20 mouse cellular contexts compared by ENCODE assay signal in the genomic region with DNA sequence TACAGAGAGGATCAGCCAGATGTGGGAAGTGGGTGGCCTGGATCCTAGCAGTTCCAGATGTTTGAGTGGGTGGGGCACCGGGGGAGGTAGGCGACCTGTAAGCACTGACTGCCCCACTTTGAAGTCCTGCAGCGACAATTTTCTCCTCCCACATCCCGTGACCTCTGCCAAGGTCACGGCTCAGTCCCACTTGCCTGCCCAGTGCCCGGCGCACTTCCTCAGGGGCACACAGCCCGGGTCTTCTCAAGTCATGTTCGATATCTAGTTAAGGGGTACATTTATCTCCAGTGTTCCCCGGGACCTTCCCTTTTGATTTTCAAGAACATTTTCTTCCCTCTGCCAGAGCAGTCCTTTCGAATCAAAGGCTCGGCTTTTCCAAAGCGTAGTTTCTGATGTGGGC. TPM values are rescaled to one million over a fixed set of nuclear protein-coding genes. Genes with fewer than 3 reads are reported as not detected.
DNase-seq lines count a peak whose midpoint lies in the region; ATAC-seq and TF ChIP-seq lines count a peak whose summit lies in the region.
"Had no signal": no experiment of that assay in that cellular context is flagged by ENCODE, and none has a peak within 500 bp of the region (broad histone marks: within the 10 kb centered on the region; RNA-seq: fewer than 3 reads in every experiment).

No protein-coding gene starts in this region.

- DNase-seq in heart, adult 9 months (ENCODE audit: low spot score in 2 of 2), result no peak
- DNase-seq in layer of hippocampus, adult 2 months (ENCODE audit: low spot score in 2 of 2), result no peak
- no peak for DNase-seq in layer of hippocampus, adult 18-20 months (ENCODE audit: low spot score in 2 of 2)
- DNase-seq in adrenal gland, postnatal 10 days, result peak; percentile 70
- no peak for DNase-seq in embryonic facial prominence, embryonic 14.5 days (ENCODE audit: low spot score)
- DNase-seq in thymus, postnatal 14 days, result no peak
- DNase-seq: B cell, adult 2 months; cerebellum, adult 11-12 months; cerebellum, postnatal 36 days; kidney, adult 9 months; lung, adult 2 months; lung, postnatal 36 days had no signal

- peaks cover 28% of the 10 kb centered on the region for H3K4me1 ChIP-seq in heart, embryonic 11.5 days (ENCODE audit: control insufficient read depth, insufficient read depth, low read length)
- 0 out of 2 replicates have a peak, but pooled peaks cover 4% of the 10 kb centered on the region for H3K4me1 ChIP-seq in embryonic facial prominence, embryonic 14.5 days (ENCODE audit: control insufficient read depth, insufficient read depth, low read length)

- no peak overlapping the region for H3K9ac ChIP-seq in heart, embryonic 11.5 days (ENCODE audit: low read depth, low read length)
- H3K9ac ChIP-seq in embryonic facial prominence, embryonic 14.5 days (ENCODE audit: low read depth, low read length), result peak overlapping the region; percentile 30; the same call in 1 of the 2 replicates

- H3K36me3 ChIP-seq in heart, embryonic 11.5 days (ENCODE audit: control insufficient read depth, insufficient read depth, low read length), result no peaks in the 10 kb centered on the region
- no peaks in the 10 kb centered on the region for H3K36me3 ChIP-seq in embryonic facial prominence, embryonic 14.5 days (ENCODE audit: control insufficient read depth, insufficient read depth, low read length)
- H3K36me3 ChIP-seq: forebrain, embryonic 10.5 days; limb, embryonic 10.5 days had no signal

- H3K4me3 ChIP-seq in heart, embryonic 11.5 days (ENCODE audit: low read depth, low read length), result no peak overlapping the region
- peak overlapping the region; percentile 6; the same call in 1 of the 2 replicates for H3K4me3 ChIP-seq in layer of hippocampus, adult 2 months
- H3K4me3 ChIP-seq in embryonic facial prominence, embryonic 14.5 days (ENCODE audit: low read depth, low read length), result no peak overlapping the region
- H3K4me3 ChIP-seq: forebrain, embryonic 10.5 days; limb, embryonic 10.5 days had no signal

- H3K27me3 ChIP-seq in heart, embryonic 11.5 days (ENCODE audit: control insufficient read depth, insufficient read depth, low read length), result no peaks in the 10 kb centered on the region
- H3K27me3 ChIP-seq in embryonic facial prominence, embryonic 14.5 days (replicated peaks; ENCODE audit: control insufficient read depth, insufficient read depth, low read length), result no peaks in the 10 kb centered on the region

- no peak overlapping the region for H3K4me2 ChIP-seq in heart, embryonic 11.5 days
- H3K4me2 ChIP-seq in embryonic facial prominence, embryonic 14.5 days (ENCODE audit: low read depth, low read length), result 0 out of 2 replicates have a peak overlapping the region, but pooled peaks have one; percentile 28
- H3K4me2 ChIP-seq: liver, embryonic 11.5 days had no signal

- no peak for TF ChIP-seq CTCF in layer of hippocampus, adult 2 months (conservative IDR thresholded peaks at IDR 0.05)

- ATAC-seq in heart, embryonic 11.5 days (replicated peaks; ENCODE audit: insufficient number of reproducible peaks, low FRiP score, low TSS enrichment), result no peak
- no peak for ATAC-seq in embryonic facial prominence, embryonic 14.5 days (ENCODE audit: low read depth)

- 65% methylated on average over 13 of the region's 13 CpGs for whole genome bisulfite sequencing in heart, embryonic 11.5 days (ENCODE audit: insufficient replicate concordance)
- WGBS in embryonic facial prominence, embryonic 14.5 days, result 45% methylated on average over 13 of the region's 13 CpGs

- H3K9me3 ChIP-seq in heart, embryonic 11.5 days (replicated peaks; ENCODE audit: control insufficient read depth, low read length), result no peaks in the 10 kb centered on the region
- no peaks in the 10 kb centered on the region for H3K9me3 ChIP-seq in embryonic facial prominence, embryonic 14.5 days (ENCODE audit: control insufficient read depth, low read length)
- H3K9me3 ChIP-seq: forebrain, embryonic 10.5 days; limb, embryonic 10.5 days had no signal

- 0 out of 2 replicates have a peak overlapping the region, but pooled peaks have one; percentile 8 for H3K27ac ChIP-seq in heart, embryonic 11.5 days (ENCODE audit: low read depth, low read length)
- H3K27ac ChIP-seq in layer of hippocampus, adult 2 months, result no peak overlapping the region
- H3K27ac ChIP-seq in embryonic facial prominence, embryonic 14.5 days (replicated peaks; ENCODE audit: low read depth, low read length), result no peak overlapping the region
- H3K27ac ChIP-seq: forebrain, embryonic 10.5 days; limb, embryonic 10.5 days had no signal

RNA-seq across cellular contexts. Expression of gene Spocd1, which starts 23.0 kb away (rescaled TPM):
- 0.34 and 0.38 TPM in 2 replicates for polyA plus RNA-seq in heart, embryonic 11.5 days (2014; fragmentation: Nextera tagmentation; extraction: Ambion mirVana)
- total RNA-seq in layer of hippocampus, adult 2 months (2021), result 1 to 10 TPM in 1 of 2 experiments, under 1 TPM in 1; 0.42 to 1.0 TPM
- total RNA-seq in layer of hippocampus, adult 18-20 months (2021), result under 1 TPM; 0.37 to 0.41 TPM
- under 1 TPM; 0.15 to 0.30 TPM for total RNA-seq in adrenal gland, postnatal 10 days (2021)
- 0.08 TPM in 1 of 2 replicates, not detected in the other for polyA plus RNA-seq in embryonic facial prominence, embryonic 14.5 days (2014; fragmentation: Nextera tagmentation; extraction: Ambion mirVana)
- total RNA-seq: gastrocnemius, adult 8-10 months; hematopoietic stem cell, adult 5-6 weeks had no signal
- polyA plus RNA-seq: forebrain, embryonic 10.5 days; large intestine, adult 2 months; limb, embryonic 10.5 days; lung, adult 2 months; neural tube, embryonic 14.5 days had no signal
